Mouse (Mus musculus) kidney, postnatal 10 days (tissue): ENCODE data around the gene Rcn3.
A peak's percentile ranks its signal among the peaks of the same experiment; 100 is the strongest.
"Not testable (repeated sequence)": the region's sequence is repeated elsewhere in the genome, so short reads cannot be mapped to it uniquely, and the experiment has no call there.

Experiments
- DNase-seq: peaks from one replicate; pipeline ENCODE4 v3.0.0; 2021; ENCODE audit warnings: mixed read lengths

Rcn3 gene

GRCm38 (mm10) chr7:45097479-45097878, 5.5 kb upstream of the Rcn3 start:
- no peak for DNase-seq

GRCm38 (mm10) chr7:45095965-45096364, 3.9 kb upstream of the Rcn3 start:
- not testable (repeated sequence) for DNase-seq

- no peak for DNase-seq
Observed at GRCm38 (mm10) chr7:45095367-45095766, 3.3 kb upstream of the Rcn3 start.

- peak; percentile 54 for DNase-seq
Observed at GRCm38 (mm10) chr7:45094121-45094520, 2.1 kb upstream of the Rcn3 start.

GRCm38 (mm10) chr7:45093516-45093905, 1.5 kb upstream of the Rcn3 start:
- DNase-seq: peak; percentile 56

GRCm38 (mm10) chr7:45092828-45093515, 951 bp upstream of the Rcn3 start:
- DNase-seq: peak; percentile 36

- peak; percentile 74 for DNase-seq
Observed at GRCm38 (mm10) chr7:45091001-45091990, 725 bp downstream of the Rcn3 start.

- DNase-seq: no peak
Observed at GRCm38 (mm10) chr7:45090251-45090977, 1.6 kb downstream of the Rcn3 start.

GRCm38 (mm10) chr7:45088597-45088996, 3.4 kb downstream of the Rcn3 start:
- no peak for DNase-seq

- DNase-seq: no peak
Observed at GRCm38 (mm10) chr7:45086084-45086483, 5.9 kb downstream of the Rcn3 start.

- no peak for DNase-seq
Observed at GRCm38 (mm10) chr7:45083300-45083890, 8.6 kb downstream of the Rcn3 start.

GRCm38 (mm10) chr7:45082401-45083299, 9.4 kb downstream of the Rcn3 start:
- DNase-seq: peak; percentile 78

- no peak for DNase-seq
Observed at GRCm38 (mm10) chr7:45081016-45081415, 11.0 kb downstream of the Rcn3 start.

- peak; percentile 95 for DNase-seq
Observed at GRCm38 (mm10) chr7:45079856-45080255, 12.2 kb downstream of the Rcn3 start.

- peak; percentile 89 for DNase-seq
Observed at GRCm38 (mm10) chr7:45078513-45078912, 13.5 kb downstream of the Rcn3 start.

GRCm38 (mm10) chr7:45077829-45078228, 14.2 kb downstream of the Rcn3 start:
- DNase-seq: no peak

GRCm38 (mm10) chr7:45077322-45077721, 14.7 kb downstream of the Rcn3 start:
- DNase-seq: no peak

- DNase-seq: no peak
Observed at GRCm38 (mm10) chr7:45076501-45076900, 15.5 kb downstream of the Rcn3 start.

GRCm38 (mm10) chr7:45075405-45075804, 16.6 kb downstream of the Rcn3 start:
- DNase-seq: no peak

GRCm38 (mm10) chr7:45073949-45074348, 18.1 kb downstream of the Rcn3 start:
- DNase-seq: no peak

- DNase-seq: no peak
Observed at GRCm38 (mm10) chr7:45073171-45073707, 18.8 kb downstream of the Rcn3 start.
